Mouse (Mus musculus) G1E (cell line): ENCODE measurements at regions not wholly inside any gene's neighbourhood (a gene's known extent, or its start where the extent isn't known, plus 50 kb on each side); places are given as distances from the start of the nearest gene placed in this dataset.
A peak's percentile ranks its signal among the peaks of the same experiment; 100 is the strongest.

Source experiments
- ATAC-seq: 2 replicates; pipeline ENCODE4 v1.8.0; 2016; ENCODE audit warnings: mild to moderate bottlenecking; ENCODE audit not compliant: insufficient number of reproducible peaks, poor library complexity, low FRiP score, severe bottlenecking; ENCODE audit errors: extremely low read depth
- DNase-seq: peaks from one replicate; pipeline ENCODE4 v3.0.0; 2012; ENCODE audit warnings: low spot score
- H3K27me3 ChIP-seq: 2 replicates; pipeline ENCODE4 v1.6.1; 2012; ENCODE audit warnings: mild to moderate bottlenecking, low read length, inconsistent platforms; ENCODE audit not compliant: insufficient read depth
- H3K36me3 ChIP-seq: replicated peaks from 2 replicates; pipeline ENCODE3; 2012; ENCODE audit warnings: mild to moderate bottlenecking, inconsistent platforms
- H3K4me1 ChIP-seq: 2 replicates; pipeline ENCODE4 v1.6.1; 2012; ENCODE audit warnings: low read depth, low read length, inconsistent platforms, mixed read lengths; ENCODE audit not compliant: insufficient read depth
- H3K4me3 ChIP-seq: 2 replicates; pipeline ENCODE4 v1.5.1; 2012; ENCODE audit warnings: low read depth, mild to moderate bottlenecking, inconsistent platforms, low read length, moderate library complexity, mixed read lengths
- H3K9me3 ChIP-seq: replicated peaks from 2 replicates; pipeline ENCODE4 v1.6.1; 2012; ENCODE audit warnings: inconsistent platforms
- CTCF ChIP-seq: IDR thresholded peaks from 2 replicates; pipeline ENCODE4 v1.5.1; 2012; ENCODE audit warnings: low read depth, low read length, inconsistent platforms, mixed read lengths
- GATA1 ChIP-seq: IDR thresholded peaks from 2 replicates; pipeline ENCODE4 v1.6.1; 2012; ENCODE audit warnings: borderline replicate concordance, low read length, inconsistent platforms, mixed read lengths
- GATA2 ChIP-seq: IDR thresholded peaks from 2 replicates; pipeline ENCODE4 v1.6.1; 2012; ENCODE audit warnings: low read depth, low read length, inconsistent platforms, borderline replicate concordance
- POLR2AphosphoS5 ChIP-seq: IDR thresholded peaks from 2 replicates; pipeline ENCODE4 v1.6.1; 2012; ENCODE audit warnings: low read depth, low read length, inconsistent platforms; ENCODE audit not compliant: insufficient replicate concordance
- TAL1 ChIP-seq: conservative IDR thresholded peaks from 2 replicates; pipeline ENCODE4 v1.6.1; 2012; ENCODE audit warnings: low read depth, low read length, inconsistent platforms, mixed read lengths

- Histone ChIP-seq H3K9me3 (peaks cover 7% of the 10 kb centered on the region), H3K4me3 (no peak overlapping the region), H3K4me1 (no peaks in the 10 kb centered on the region), H3K36me3 (no peaks in the 10 kb centered on the region), H3K27me3 (no peaks in the 10 kb centered on the region)
- DNase-seq (no peak), ATAC-seq (peak; percentile 100)
- TF ChIP-seq CTCF (no peak), POLR2AphosphoS5 (no peak), GATA2 (no peak), TAL1 (no peak), GATA1 (no peak)
Observed at GRCm38 (mm10) chr1:102628061-102628460, 2140.3 kb upstream of the Cdh20 start.

- no peak overlapping the region for H3K4me3 ChIP-seq
- no peaks in the 10 kb centered on the region for H3K4me1 ChIP-seq
- H3K9me3 ChIP-seq: 0 out of 2 replicates have a peak, but pooled peaks cover 3% of the 10 kb centered on the region
- TF ChIP-seq GATA2 (no peak), GATA1 (no peak), POLR2AphosphoS5 (no peak), TAL1 (no peak), CTCF (no peak)
- DNase-seq: no peak
- ATAC-seq: no peak
- H3K27me3 ChIP-seq: no peaks in the 10 kb centered on the region
- H3K36me3 ChIP-seq: no peaks in the 10 kb centered on the region
Observed at GRCm38 (mm10) chr1:102644379-102644778, 2123.9 kb upstream of the Cdh20 start.

GRCm38 (mm10) chr1:102687367-102688070, 2080.8 kb upstream of the Cdh20 start:
- Histone ChIP-seq H3K9me3 (peaks cover 5% of the 10 kb centered on the region), H3K27me3 (no peaks in the 10 kb centered on the region), H3K36me3 (no peaks in the 10 kb centered on the region), H3K4me3 (no peak overlapping the region), H3K4me1 (no peaks in the 10 kb centered on the region)
- ATAC-seq (no peak), DNase-seq (no peak)
- no peak for TF ChIP-seq GATA2
- no peak for TF ChIP-seq GATA1
- no peak for TF ChIP-seq TAL1
- TF ChIP-seq CTCF: no peak
- no peak for TF ChIP-seq POLR2AphosphoS5

GRCm38 (mm10) chr1:102716459-102716858, 2051.9 kb upstream of the Cdh20 start:
- Histone ChIP-seq H3K27me3 (no peaks in the 10 kb centered on the region), H3K4me3 (no peak overlapping the region), H3K36me3 (no peaks in the 10 kb centered on the region), H3K9me3 (peaks cover 14% of the 10 kb centered on the region), H3K4me1 (no peaks in the 10 kb centered on the region)
- DNase-seq (no peak), ATAC-seq (no peak)
- TF ChIP-seq TAL1 (no peak), CTCF (no peak), GATA2 (no peak), POLR2AphosphoS5 (no peak), GATA1 (no peak)

GRCm38 (mm10) chr1:102733991-102734390, 2034.3 kb upstream of the Cdh20 start:
- Histone ChIP-seq H3K9me3 (no peaks in the 10 kb centered on the region; the same call in 1 of the 2 replicates), H3K4me1 (no peaks in the 10 kb centered on the region), H3K27me3 (no peaks in the 10 kb centered on the region), H3K4me3 (no peak overlapping the region), H3K36me3 (no peaks in the 10 kb centered on the region)
- ATAC-seq: no peak
- no peak for TF ChIP-seq GATA2
- TF ChIP-seq GATA1: no peak
- no peak for TF ChIP-seq POLR2AphosphoS5
- DNase-seq: no peak

- Histone ChIP-seq H3K4me1 (no peaks in the 10 kb centered on the region), H3K27me3 (no peaks in the 10 kb centered on the region), H3K4me3 (no peak overlapping the region), H3K36me3 (no peaks in the 10 kb centered on the region), H3K9me3 (no peaks in the 10 kb centered on the region)
- DNase-seq (no peak), ATAC-seq (no peak)
- TF ChIP-seq GATA1 (no peak), GATA2 (no peak), TAL1 (no peak), POLR2AphosphoS5 (no peak), CTCF (no peak)
Observed at GRCm38 (mm10) chr1:102735392-102735791, 2032.9 kb upstream of the Cdh20 start.
